Mouse (Mus musculus) heart, postnatal 0 days (tissue): ENCODE data around the gene Srpx. TPM values are rescaled to one million over a fixed set of nuclear protein-coding genes. Genes with fewer than 3 reads are reported as not detected.

Experiments used
- ATAC-seq: fragments of 200-750 bp; cut with Nextera tagmentation; 2 replicates; pipeline ENCODE4 v1.8.0; 2017; ENCODE audit warnings: low read depth, moderate number of reproducible peaks, moderate library complexity; ENCODE audit not compliant: insufficient read depth
- DNase-seq: peaks from one replicate; pipeline ENCODE4 v3.0.0-alpha.2; 2016; ENCODE audit warnings: low spot score
- H3K27ac ChIP-seq: fragments of 300-500 bp; sonication (generic); 2 replicates; pipeline ENCODE4 v1.5.1; 2014; ENCODE audit warnings: low read depth, mild to moderate bottlenecking
- H3K27me3 ChIP-seq: fragments of 300-500 bp; sonication (generic); 2 replicates; pipeline ENCODE4 v1.6.1; 2014; ENCODE audit warnings: low read length, mixed read lengths; ENCODE audit not compliant: control insufficient read depth, insufficient read depth
- H3K36me3 ChIP-seq: fragments of 300-500 bp; sonication (generic); replicated peaks from 2 replicates; pipeline ENCODE4 v1.6.1; 2014; ENCODE audit warnings: low read length, mixed read lengths; ENCODE audit not compliant: control insufficient read depth, insufficient read depth
- H3K4me1 ChIP-seq: fragments of 300-500 bp; sonication (generic); 2 replicates; pipeline ENCODE4 v1.6.1; 2014; ENCODE audit warnings: antibody characterized with exemption; ENCODE audit not compliant: control insufficient read depth, insufficient read depth
- H3K4me2 ChIP-seq: fragments of 300-500 bp; sonication (generic); 2 replicates; pipeline ENCODE4 v1.6.1; 2014; ENCODE audit warnings: low read depth, mild to moderate bottlenecking, low read length, moderate library complexity
- H3K4me3 ChIP-seq: fragments of 300-500 bp; sonication (generic); 2 replicates; pipeline ENCODE4 v1.5.1; 2014; ENCODE audit warnings: low read depth, low read length
- H3K9ac ChIP-seq: fragments of 300-500 bp; sonication (generic); replicated peaks from 2 replicates; pipeline ENCODE4 v1.6.1; 2014; ENCODE audit warnings: low read depth, low read length, mixed read lengths
- H3K9me3 ChIP-seq: fragments of 300-500 bp; sonication (generic); replicated peaks from 2 replicates; pipeline ENCODE4 v1.6.1; 2016; ENCODE audit warnings: low read length; ENCODE audit not compliant: control insufficient read depth
- CTCF ChIP-seq: IDR thresholded peaks from 2 replicates; pipeline ENCODE4 v1.5.1; 2016; ENCODE audit warnings: antibody characterized with exemption, control low read depth, low read depth
- EP300 ChIP-seq: IDR thresholded peaks from 2 replicates; pipeline ENCODE4 v1.6.1; 2016; ENCODE audit warnings: antibody characterized with exemption, low read depth
- WGBS: fragments of 180-500 bp; shearing (Covaris S2); extraction: QIAGEN DNeasy Blood & Tissue Kit; methylation state at CpG from one replicate; pipeline ENCODE4 v1.1.7; 2014; 5-methylcytosine and 5-hydroxymethylcytosine counted together
- polyA plus RNA-seq: library from polyadenylated mRNA; unstranded; fragments of >200 nt; fragmentation: Nextera tagmentation; extraction: Ambion mirVana; gene quantifications from 2 replicates; pipeline ENCODE4 v1.2.1, GENCODE M21; 2015
- total RNA-seq: library from RNA; depleted of rRNA; stranded (reverse); fragments of >200 nt; gene quantifications from 2 replicates; pipeline ENCODE4 v1.2.3, GENCODE M21; 2014; ENCODE audit warnings: low replicate concordance

The Srpx gene
- total and polyA plus RNA-seq, 2 experiments from 2014 or later, result 8.9 to 10.8 TPM

DNA sequence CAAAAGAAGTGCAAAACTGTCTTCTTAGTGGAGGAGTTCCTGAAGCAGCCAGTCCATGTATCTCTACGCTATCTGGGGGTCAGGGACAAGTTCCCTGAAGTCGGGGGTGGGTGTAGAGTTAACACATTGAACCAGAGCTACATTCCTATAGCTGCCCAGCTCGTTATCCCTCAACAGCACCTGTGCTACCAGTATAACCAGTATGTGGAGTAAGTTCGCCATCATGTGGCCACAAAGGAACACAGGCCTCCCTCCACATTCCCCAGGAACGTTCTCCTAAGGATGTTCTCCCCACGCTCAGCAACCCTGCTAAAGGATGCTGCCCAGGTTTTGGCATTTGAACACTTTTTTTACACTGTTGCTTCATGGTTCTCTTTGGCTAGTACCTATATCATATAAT is 46.8 kb downstream of the Srpx start:
- DNase-seq, result peak; percentile 8
- no peaks in the 10 kb centered on the region for H3K27me3 ChIP-seq
- H3K4me3 ChIP-seq, result no peak overlapping the region
- H3K9ac ChIP-seq, result no peak overlapping the region
- no peaks in the 10 kb centered on the region for H3K36me3 ChIP-seq
- WGBS, result 13% methylated on average over 6 of the region's 6 CpGs
- H3K9me3 ChIP-seq, result no peaks in the 10 kb centered on the region
- no peak overlapping the region for H3K4me2 ChIP-seq
- H3K4me1 ChIP-seq, result no peaks in the 10 kb centered on the region
- peak; percentile 48 for TF ChIP-seq CTCF
- no peak for TF ChIP-seq EP300
- ATAC-seq, result no peak
- no peak overlapping the region for H3K27ac ChIP-seq

DNA sequence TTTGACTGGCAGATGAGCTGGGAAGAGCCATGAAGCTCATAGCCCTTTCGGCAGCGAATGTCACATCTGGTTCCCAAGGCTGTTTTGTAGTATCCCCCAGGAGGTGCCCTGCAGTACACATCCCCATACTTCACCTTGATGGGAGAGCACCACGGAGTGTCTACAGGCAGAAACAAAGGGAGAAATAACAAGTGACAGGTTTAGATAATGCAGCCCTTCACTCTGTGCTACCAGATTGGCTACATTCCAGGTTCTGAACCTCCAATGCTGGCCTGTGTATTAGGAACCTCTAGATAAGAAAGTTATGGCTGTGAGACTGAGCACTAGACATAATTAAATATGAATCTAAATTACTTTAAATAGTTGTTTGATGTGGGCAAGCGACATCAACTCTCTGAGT is 48.1 kb downstream of the Srpx start:
- H3K9me3 ChIP-seq, result no peaks in the 10 kb centered on the region
- no peak overlapping the region for H3K4me3 ChIP-seq
- TF ChIP-seq CTCF, result no peak
- no peak for TF ChIP-seq EP300
- WGBS, result 51% methylated on average over 4 of the region's 4 CpGs
- no peak overlapping the region for H3K9ac ChIP-seq
- H3K4me1 ChIP-seq, result no peaks in the 10 kb centered on the region
- H3K27me3 ChIP-seq, result no peaks in the 10 kb centered on the region
- no peak overlapping the region for H3K4me2 ChIP-seq
- H3K36me3 ChIP-seq, result no peaks in the 10 kb centered on the region
- DNase-seq (no peak), ATAC-seq (no peak)
- H3K27ac ChIP-seq, result no peak overlapping the region

DNA sequence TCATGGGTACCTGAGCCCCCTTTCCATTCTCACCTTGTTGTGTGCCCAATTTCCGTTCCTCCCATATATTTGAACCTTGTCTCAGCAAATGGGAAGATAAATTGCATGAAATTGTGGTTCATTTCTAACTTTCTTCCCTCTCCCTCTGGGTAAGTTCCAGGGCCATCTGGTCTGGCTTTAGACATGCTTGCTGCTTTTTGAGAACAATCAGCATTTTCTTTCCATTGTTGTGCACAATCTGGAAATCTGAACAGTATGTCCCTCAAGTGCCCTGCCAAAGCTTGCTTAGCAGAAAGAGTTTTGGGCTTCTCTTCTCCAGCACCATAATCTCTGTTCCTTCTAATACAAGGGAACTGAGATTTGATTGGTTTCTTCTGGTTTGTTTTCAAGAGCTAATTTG is 53.7 kb downstream of the Srpx start:
- Histone ChIP-seq H3K4me3 (no peak overlapping the region), H3K9ac (no peak overlapping the region), H3K27ac (no peak overlapping the region), H3K27me3 (no peaks in the 10 kb centered on the region), H3K4me1 (no peaks in the 10 kb centered on the region), H3K9me3 (no peaks in the 10 kb centered on the region), H3K4me2 (no peak overlapping the region), H3K36me3 (no peaks in the 10 kb centered on the region)
- DNase-seq (no peak), ATAC-seq (no peak)
- 63% methylated on average over 1 of the region's 1 CpGs for WGBS
- TF ChIP-seq CTCF (no peak), EP300 (no peak)

DNA sequence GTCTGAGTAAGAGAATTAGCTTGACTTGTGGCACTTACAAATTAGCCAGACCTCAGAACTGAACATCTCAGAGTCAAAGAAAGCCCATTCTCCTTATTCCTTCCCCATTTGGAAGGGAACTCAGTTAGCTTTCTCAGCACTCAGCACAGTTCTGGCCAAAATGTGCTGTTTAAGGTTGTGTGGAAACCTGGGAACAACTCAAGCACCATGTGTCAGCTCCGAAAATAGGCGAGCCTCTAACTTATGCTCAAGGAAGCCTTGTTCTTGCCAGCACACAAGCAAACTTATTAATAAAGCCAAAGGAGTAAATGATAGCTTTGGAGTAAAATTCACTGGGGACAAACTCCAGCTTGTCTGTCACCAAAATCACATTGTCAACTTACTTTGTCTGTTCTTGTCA is 54.1 kb downstream of the Srpx start:
- H3K4me1 ChIP-seq, result no peaks in the 10 kb centered on the region
- ATAC-seq (no peak), DNase-seq (no peak)
- no peak for TF ChIP-seq EP300
- no peak for TF ChIP-seq CTCF
- H3K4me2 ChIP-seq, result no peak overlapping the region
- 69% methylated on average over 2 of the region's 2 CpGs for WGBS
- H3K27me3 ChIP-seq, result no peaks in the 10 kb centered on the region
- no peak overlapping the region for H3K27ac ChIP-seq
- no peak overlapping the region for H3K4me3 ChIP-seq
- no peaks in the 10 kb centered on the region for H3K9me3 ChIP-seq
- H3K36me3 ChIP-seq, result no peaks in the 10 kb centered on the region
- no peak overlapping the region for H3K9ac ChIP-seq

DNA sequence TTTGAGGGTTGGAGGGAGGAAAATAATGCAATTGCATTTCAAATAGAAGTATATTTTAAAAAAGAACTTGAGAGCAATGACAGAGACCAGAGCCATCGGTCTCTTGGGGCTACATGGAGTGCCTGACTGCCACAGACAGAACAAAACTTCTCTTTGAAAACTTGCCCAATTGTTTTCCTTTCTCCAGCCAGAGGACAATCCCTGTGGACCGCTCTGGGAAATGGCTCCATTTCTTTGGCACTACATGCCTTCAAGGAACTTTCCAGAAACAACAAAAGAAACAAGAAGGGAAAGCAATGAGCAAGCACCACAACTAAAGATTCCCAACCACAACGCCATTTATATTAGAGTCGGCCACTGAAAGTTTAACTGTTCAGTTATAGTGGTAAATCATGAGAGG is 55.3 kb downstream of the Srpx start:
- Histone ChIP-seq H3K27ac (no peak overlapping the region), H3K4me1 (no peaks in the 10 kb centered on the region), H3K9me3 (no peaks in the 10 kb centered on the region), H3K36me3 (no peaks in the 10 kb centered on the region), H3K4me3 (no peak overlapping the region), H3K27me3 (no peaks in the 10 kb centered on the region), H3K9ac (no peak overlapping the region), H3K4me2 (no peak overlapping the region)
- DNase-seq (no peak), ATAC-seq (no peak)
- no peak for TF ChIP-seq EP300
- TF ChIP-seq CTCF, result no peak
- WGBS, result 66% methylated on average over 4 of the region's 4 CpGs

DNA sequence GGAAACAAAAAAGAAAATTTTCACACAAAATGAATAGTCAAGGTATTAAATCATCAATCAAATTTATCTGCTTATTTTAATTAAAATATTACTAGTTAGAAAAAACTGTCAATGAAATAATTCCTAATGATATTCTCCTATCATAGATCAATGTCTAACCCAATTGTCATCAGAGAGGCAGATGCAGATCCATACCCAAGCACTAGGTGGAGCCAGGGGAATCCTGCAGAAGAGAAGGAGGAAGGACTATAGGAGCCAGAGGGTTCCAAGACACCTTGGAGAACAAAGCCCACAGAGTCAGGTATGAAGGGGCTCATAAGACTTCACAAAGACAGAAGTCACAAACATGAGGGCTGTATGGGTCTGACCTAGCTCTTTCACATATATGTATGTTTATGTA is 82.8 kb downstream of the Srpx start:
- no peak for TF ChIP-seq EP300
- TF ChIP-seq CTCF, result no peak; the same call in 1 of the 2 replicates
- Histone ChIP-seq H3K9me3 (no peaks in the 10 kb centered on the region), H3K9ac (no peak overlapping the region), H3K36me3 (no peaks in the 10 kb centered on the region), H3K4me2 (no peak overlapping the region), H3K4me3 (no peak overlapping the region), H3K4me1 (no peaks in the 10 kb centered on the region), H3K27me3 (no peaks in the 10 kb centered on the region), H3K27ac (no peak overlapping the region)
- DNase-seq (no peak), ATAC-seq (no peak)
